Mouse (Mus musculus) MEL (cell line): ENCODE results near the gene Klf12.

ENCODE experiments used
- BHLHE40 ChIP-seq: IDR thresholded peaks from 2 replicates; pipeline ENCODE4 v1.6.1; 2012; ENCODE audit warnings: low read depth, mild to moderate bottlenecking, inconsistent platforms, low read length, improper control_type of control experiment, borderline replicate concordance
- CTCF ChIP-seq, 3 experiments: IDR thresholded peaks in 2 of 3; conservative IDR thresholded peaks in 1 of 3; 2 replicates each; pipeline ENCODE4 v1.5.1; 2011 to 2012; ENCODE audit warnings: low read length in 3 of 3, low read depth in 2 of 3, mild to moderate bottlenecking in 2 of 3, improper control_type of control experiment in 1 of 3, inconsistent platforms in 1 of 3, mixed read lengths in 1 of 3, moderate library complexity in 1 of 3; ENCODE audit not compliant: control insufficient read depth in 1 of 3, insufficient read depth in 1 of 3, poor library complexity in 1 of 3, severe bottlenecking in 1 of 3
- HCFC1 ChIP-seq: IDR thresholded peaks from 2 replicates; pipeline ENCODE4 v1.6.1; 2012; ENCODE audit warnings: low read depth, mild to moderate bottlenecking, inconsistent platforms, low read length, improper control_type of control experiment, moderate library complexity
- POLR2A ChIP-seq, 2 experiments: IDR thresholded peaks; 2 replicates each; pipeline ENCODE4 v1.6.1; 2011 to 2012; ENCODE audit warnings: low read length in 2 of 2, mild to moderate bottlenecking in 2 of 2, control low read depth in 1 of 2, improper control_type of control experiment in 1 of 2, low read depth in 1 of 2, moderate library complexity in 1 of 2; ENCODE audit not compliant: control insufficient read depth in 1 of 2, insufficient read depth in 1 of 2, poor library complexity in 1 of 2

DNA sequence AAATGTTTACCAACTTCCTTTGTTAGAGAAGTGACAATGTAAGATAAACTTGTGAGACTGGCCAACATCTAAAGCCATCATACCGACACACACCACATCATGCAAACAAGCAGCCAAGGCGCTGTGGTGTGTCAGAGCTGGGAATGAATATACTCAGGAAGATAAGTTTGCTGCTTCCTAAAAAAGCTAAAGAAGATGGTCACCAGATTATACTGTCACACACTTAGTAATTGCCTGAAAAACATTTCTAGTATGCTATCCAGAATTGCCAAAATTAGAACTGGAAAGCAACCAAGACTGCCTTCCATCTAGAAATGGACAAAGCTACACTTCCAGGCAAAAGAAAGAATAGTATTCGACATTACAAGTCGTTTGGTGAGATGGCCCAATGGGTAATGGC lies 163.4 kb downstream of the Klf12 start:
- TF ChIP-seq CTCF (IDR thresholded peaks at IDR 0.05 in 2 of 3, conservative IDR thresholded peaks at IDR 0.05 in 1 of 3; ENCODE audit: control insufficient read depth in 1 of 3, insufficient read depth in 1 of 3, low read depth in 2 of 3, low read length in 3 of 3, poor library complexity in 1 of 3, severe bottlenecking in 1 of 3): no peak
- no peak for TF ChIP-seq POLR2A (IDR thresholded peaks at IDR 0.05; ENCODE audit: control insufficient read depth in 1 of 2, insufficient read depth in 1 of 2, low read depth in 1 of 2, low read length in 2 of 2, poor library complexity in 1 of 2)
- no peak for TF ChIP-seq BHLHE40
- TF ChIP-seq HCFC1: no peak
